Mouse (Mus musculus) retina, postnatal 1 day (tissue): ENCODE results near the gene Ppp2r3c.
"Not testable (repeated sequence)": the region's sequence is repeated elsewhere in the genome, so short reads cannot be mapped to it uniquely, and the experiment has no call there.

Source experiments
- DNase-seq: peaks from one replicate; pipeline ENCODE4 v3.0.0-alpha.2; 2012

The Ppp2r3c gene

GRCm38 (mm10) chr12:55302485-55303441 lies at the start of gene Ppp2r3c:
Gene Ppp2r3c, minus strand, starts transcription at chr12:55302998.
- peak; percentile 96 for DNase-seq

GRCm38 (mm10) chr12:55344583-55344982 lies 41.8 kb upstream of the Ppp2r3c start:
- DNase-seq, result peak; percentile 11

GRCm38 (mm10) chr12:55343998-55344397 lies 41.2 kb upstream of the Ppp2r3c start:
- peak; percentile 10 for DNase-seq

- not testable (repeated sequence) for DNase-seq
These were observed 40.2 kb upstream of the Ppp2r3c start for GRCm38 (mm10) chr12:55343045-55343444.

- DNase-seq, result not testable (repeated sequence)
These were observed 35.7 kb upstream of the Ppp2r3c start for GRCm38 (mm10) chr12:55338490-55338889.

GRCm38 (mm10) chr12:55333662-55334061 lies 30.9 kb upstream of the Ppp2r3c start:
- no peak for DNase-seq

GRCm38 (mm10) chr12:55329351-55329750 lies 26.6 kb upstream of the Ppp2r3c start:
- no peak for DNase-seq

GRCm38 (mm10) chr12:55328784-55329183 lies 26.0 kb upstream of the Ppp2r3c start:
- no peak for DNase-seq

GRCm38 (mm10) chr12:55325702-55326101 lies 22.9 kb upstream of the Ppp2r3c start:
- no peak for DNase-seq

- DNase-seq, result no peak
These were observed 19.0 kb upstream of the Ppp2r3c start for GRCm38 (mm10) chr12:55321642-55322291.

GRCm38 (mm10) chr12:55315192-55315591 lies 12.4 kb upstream of the Ppp2r3c start:
- peak; percentile 90 for DNase-seq

- no peak for DNase-seq
These were observed 11.1 kb upstream of the Ppp2r3c start for GRCm38 (mm10) chr12:55313901-55314300.

GRCm38 (mm10) chr12:55311841-55312240 lies 9.0 kb upstream of the Ppp2r3c start:
- DNase-seq, result no peak

GRCm38 (mm10) chr12:55309501-55309900 lies 6.7 kb upstream of the Ppp2r3c start:
- no peak for DNase-seq

- DNase-seq, result no peak
These were observed 5.9 kb upstream of the Ppp2r3c start for GRCm38 (mm10) chr12:55308731-55309130.

- no peak for DNase-seq
These were observed 4.8 kb upstream of the Ppp2r3c start for GRCm38 (mm10) chr12:55307566-55307965.

- DNase-seq, result no peak
These were observed 3.6 kb upstream of the Ppp2r3c start for GRCm38 (mm10) chr12:55306371-55306770.

- DNase-seq, result peak; percentile 21
These were observed 1.1 kb downstream of the Ppp2r3c start for GRCm38 (mm10) chr12:55301472-55302300.

- no peak for DNase-seq
These were observed 1.9 kb downstream of the Ppp2r3c start for GRCm38 (mm10) chr12:55300820-55301351.

GRCm38 (mm10) chr12:55299336-55299735 lies 3.5 kb downstream of the Ppp2r3c start, which contains the start of gene 1110008L16Rik:
Gene 1110008L16Rik, plus strand, starts transcription at chr12:55299577.
- DNase-seq, result no peak

GRCm38 (mm10) chr12:55298112-55298511 lies 4.7 kb downstream of the Ppp2r3c start:
- DNase-seq, result no peak

- not testable (repeated sequence) for DNase-seq
These were observed 25.2 kb downstream of the Ppp2r3c start for GRCm38 (mm10) chr12:55277583-55277982.

- no peak for DNase-seq
These were observed 30.6 kb downstream of the Ppp2r3c start for GRCm38 (mm10) chr12:55272243-55272642.
